Mouse (Mus musculus): ENCODE measurements at regions not wholly inside any gene's neighbourhood (a gene's known extent, or its start where the extent isn't known, plus 50 kb on each side); places are given as distances from the start of the nearest gene placed in this dataset.

GRCm38 (mm10) chr14:68718846-68719245 lies 575.3 kb downstream of the Synb start:
- TF ChIP-seq POLR2A (IDR thresholded peaks at IDR 0.05; ENCODE audit: borderline replicate concordance, insufficient read depth, low read length): no peak
- no peak for TF ChIP-seq CTCF (IDR thresholded peaks at IDR 0.05; ENCODE audit: borderline replicate concordance, insufficient read depth, low read depth, low read length)
- H3K27ac ChIP-seq (ENCODE audit: insufficient read depth, low read length): no peak overlapping the region
- no peak for DNase-seq
- H3K27me3 ChIP-seq (ENCODE audit: control insufficient read depth, insufficient read depth, low read length): no peaks in the 10 kb centered on the region
- H3K4me1 ChIP-seq (ENCODE audit: control insufficient read depth, insufficient read depth, low read length): no peaks in the 10 kb centered on the region
- H3K4me3 ChIP-seq (replicated peaks; ENCODE audit: insufficient read depth, low read depth, low read length): no peak overlapping the region
- 53% methylated on average over 6 of the region's 6 CpGs for WGBS

Data from cerebellum, adult 2 months (tissue).